Mouse (Mus musculus) gastrocnemius, postnatal 14 days (tissue): Measurements from ENCODE around the gene Sgcb. TPM values are rescaled to one million over a fixed set of nuclear protein-coding genes. Genes with fewer than 3 reads are reported as not detected.

Source experiments
- DNase-seq: peaks from one replicate; pipeline ENCODE4 v3.0.0; 2021; ENCODE audit warnings: mixed read lengths
- intact Hi-C: fragments of 180-260 bp; cut with DNase I; formaldehyde crosslinking; loops from one replicate; pipeline ENCODE4 v1.15.1; 2025; ENCODE audit warnings: low total_unique reads
- total RNA-seq, 2 experiments: library from RNA; stranded (reverse); gene quantifications; 2 replicates each; pipeline ENCODE4 v1.2.3; 2021

Gene Sgcb
- total RNA-seq, 2 experiments from 2014 or later: 93.5 to 99.0 TPM

- no peak for DNase-seq
- intact Hi-C loops: no loop called here
These were observed 6.5 kb downstream of the Sgcb start for GRCm38 (mm10) chr5:73641058-73641457.

- intact Hi-C loops: loop anchor here (2.0 kb wide), 1 partner anchor 99 kb away; no protein-coding TSS in a partner anchor
- DNase-seq: no peak
These were observed 10.1 kb downstream of the Sgcb start for GRCm38 (mm10) chr5:73637337-73638107.

- peak; percentile 66 for DNase-seq
- intact Hi-C loops: no loop called here
These were observed 14.4 kb downstream of the Sgcb start for GRCm38 (mm10) chr5:73633141-73633540.

DNA sequence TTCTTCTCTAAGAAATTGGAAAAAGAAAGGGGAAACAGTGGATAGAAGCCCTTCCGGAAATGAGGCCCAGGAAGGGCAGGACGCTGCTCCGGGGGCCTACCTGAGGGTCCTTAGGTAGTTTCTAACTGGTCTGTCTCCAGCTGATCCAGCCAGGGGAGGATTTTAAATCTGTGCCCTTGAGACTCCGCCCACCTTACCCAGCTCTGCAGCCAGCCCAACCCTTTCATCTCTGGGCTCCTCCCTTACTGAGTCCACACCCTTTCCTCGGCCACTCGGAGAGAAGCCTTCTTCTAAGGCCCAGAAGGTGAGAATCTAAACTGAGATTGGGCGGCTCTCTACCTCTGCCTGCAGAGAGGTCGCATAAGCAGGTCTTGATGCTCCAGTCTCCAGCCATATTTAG lies 15.3 kb downstream of the Sgcb start, which contains the start of gene Lrrc66:
Lrrc66 (minus strand) TSS at position 236 of the 400 bp plus-strand sequence.
- DNase-seq: no peak
- intact Hi-C loops: no loop called here

DNA sequence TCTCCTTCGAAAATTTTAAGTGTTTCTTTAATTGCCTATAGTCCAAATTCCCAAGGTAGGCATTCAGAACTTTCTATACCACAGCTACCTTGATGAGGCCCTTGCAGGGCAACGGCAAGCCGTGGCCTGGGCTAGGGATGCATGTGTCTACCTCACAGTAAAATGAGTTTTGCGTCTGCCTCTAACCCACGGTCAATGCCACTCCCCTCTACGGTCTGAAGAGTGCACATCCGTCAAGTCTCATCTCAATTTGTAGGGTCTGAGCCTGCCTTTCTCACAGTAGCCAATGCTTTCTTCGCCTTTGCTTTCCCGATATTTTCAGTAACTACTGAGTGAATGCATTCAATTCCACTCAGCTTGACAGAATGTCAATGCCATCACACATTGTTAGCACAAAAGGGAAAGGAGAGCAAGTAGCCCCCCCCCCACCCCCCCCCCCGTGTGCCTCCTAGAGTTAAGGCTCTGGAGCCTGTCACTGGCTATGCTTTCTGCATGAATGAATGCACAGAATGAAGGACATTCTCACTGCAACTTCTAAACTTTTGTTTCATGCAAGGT lies 16.5 kb downstream of the Sgcb start:
- no peak for DNase-seq
- intact Hi-C loops: no loop called here

- DNase-seq: no peak
These were observed 17.4 kb downstream of the Sgcb start for GRCm38 (mm10) chr5:73630141-73630540.

DNA sequence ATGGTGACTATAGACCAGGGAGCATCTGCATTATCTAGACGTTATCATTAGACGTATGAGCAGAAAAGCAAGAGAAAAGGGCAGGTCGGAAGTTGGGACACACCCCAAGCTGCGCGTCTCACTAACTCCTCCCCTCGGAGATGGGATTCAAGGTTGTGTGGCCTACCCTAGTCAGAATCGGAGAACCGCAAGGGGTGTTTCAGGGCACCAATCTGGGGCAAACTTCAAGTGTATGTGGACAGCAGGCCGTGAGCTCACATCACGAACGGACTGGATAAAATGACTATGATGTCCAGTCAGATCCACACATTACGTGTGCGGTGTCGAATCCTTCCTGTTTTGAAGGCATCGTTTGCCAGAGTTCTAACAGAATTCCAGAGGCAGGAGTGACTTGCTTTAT lies 19.6 kb downstream of the Sgcb start:
- no peak for DNase-seq

More at GRCm38 (mm10) chr5:73630141-73630540, 17.4 kb downstream of the Sgcb start:
- intact Hi-C loops: no loop called here

DNA sequence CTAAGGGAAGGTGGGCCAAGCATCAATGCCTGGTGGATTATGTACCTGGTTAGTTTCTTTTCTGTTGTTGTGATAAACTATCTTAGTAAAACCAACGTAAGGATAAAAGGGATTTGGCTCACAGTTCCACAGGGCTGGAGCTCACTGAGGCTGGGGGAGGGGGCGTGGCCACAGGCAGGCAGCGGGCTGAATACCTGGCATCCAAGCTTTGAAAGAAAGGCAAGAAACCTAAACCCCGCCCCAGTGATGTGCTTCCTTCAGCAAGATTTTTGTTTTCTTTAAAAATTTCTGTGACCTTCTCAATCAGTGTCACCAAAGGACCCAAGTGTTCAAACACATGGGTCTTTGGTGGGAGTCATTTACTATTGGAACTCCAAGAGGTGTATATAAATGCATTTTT lies 20.0 kb downstream of the Sgcb start:
- intact Hi-C loops: no loop called here
- no peak for DNase-seq

More for the DNA sequence above, 19.6 kb downstream of the Sgcb start:
- intact Hi-C loops: no loop called here

DNA sequence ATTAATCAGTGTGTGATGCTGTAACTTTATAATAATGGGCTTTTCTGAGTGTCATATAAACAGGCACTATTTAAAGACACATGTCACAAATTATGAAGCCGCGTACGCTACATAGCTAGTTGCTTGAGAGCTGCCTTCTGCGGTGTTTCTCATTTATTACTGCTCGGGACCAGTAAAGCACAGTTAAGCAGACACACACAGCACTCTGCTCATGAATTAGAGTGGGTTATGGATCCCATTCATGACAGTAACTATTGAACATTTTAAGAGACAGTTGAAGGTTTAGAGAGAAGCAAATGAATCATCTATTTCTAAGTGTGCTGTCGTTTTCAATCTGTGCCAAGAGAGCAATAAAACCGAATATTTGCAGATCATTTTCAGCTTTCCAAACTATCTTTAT lies 20.7 kb downstream of the Sgcb start:
- DNase-seq: no peak
- intact Hi-C loops: no loop called here

DNA sequence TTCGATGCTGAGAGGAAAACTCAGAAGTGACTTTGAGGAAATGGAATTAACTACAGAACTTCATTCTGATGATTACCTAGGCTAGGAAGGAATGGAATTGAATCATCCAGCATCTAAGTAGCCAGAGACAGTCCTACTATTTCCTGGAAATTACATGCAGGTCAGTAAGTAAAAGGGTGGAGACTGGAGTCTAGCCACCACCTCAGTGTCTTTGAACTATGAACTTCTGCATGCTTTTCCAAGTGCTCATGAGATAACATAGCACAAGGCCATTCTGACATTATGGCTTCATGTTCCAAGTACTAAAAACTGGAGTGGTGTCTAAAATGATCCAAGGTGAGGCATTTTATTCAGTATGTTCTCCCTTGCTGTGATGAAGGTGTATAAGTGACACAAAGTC lies 22.1 kb downstream of the Sgcb start:
- intact Hi-C loops: no loop called here
- DNase-seq: no peak

GRCm38 (mm10) chr5:73618969-73619368 lies 28.6 kb downstream of the Sgcb start:
- intact Hi-C loops: no loop called here
- no peak for DNase-seq

- intact Hi-C loops: no loop called here
- no peak for DNase-seq
These were observed 32.4 kb downstream of the Sgcb start for GRCm38 (mm10) chr5:73615211-73615610.

DNA sequence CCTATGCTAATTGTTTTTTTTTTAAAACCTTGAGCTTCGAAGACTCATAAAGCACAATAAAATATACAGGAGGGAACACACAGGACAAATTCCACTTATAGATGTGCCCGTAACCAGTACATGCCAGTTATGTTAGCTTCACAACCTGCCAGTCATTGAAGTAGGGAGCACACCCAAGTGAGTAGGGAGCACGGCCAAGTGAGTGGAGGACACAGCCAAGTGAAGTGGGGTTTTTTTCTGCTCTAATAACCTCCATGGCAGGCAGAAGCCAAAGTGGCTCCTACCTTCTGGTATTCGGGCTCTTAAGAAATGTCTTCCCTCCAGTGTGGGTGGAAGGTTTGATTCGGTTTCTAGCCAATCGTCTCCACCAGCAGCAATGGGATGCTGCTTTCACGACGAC lies 34.3 kb downstream of the Sgcb start:
- no peak for DNase-seq
- intact Hi-C loops: no loop called here

GRCm38 (mm10) chr5:73611071-73611470 lies 36.5 kb downstream of the Sgcb start:
- intact Hi-C loops: no loop called here
- no peak for DNase-seq

- intact Hi-C loops: no loop called here
- DNase-seq: no peak
These were observed 42.6 kb downstream of the Sgcb start for GRCm38 (mm10) chr5:73604964-73605363.

- intact Hi-C loops: no loop called here
- no peak for DNase-seq
These were observed 43.0 kb downstream of the Sgcb start for GRCm38 (mm10) chr5:73604542-73604941.

DNA sequence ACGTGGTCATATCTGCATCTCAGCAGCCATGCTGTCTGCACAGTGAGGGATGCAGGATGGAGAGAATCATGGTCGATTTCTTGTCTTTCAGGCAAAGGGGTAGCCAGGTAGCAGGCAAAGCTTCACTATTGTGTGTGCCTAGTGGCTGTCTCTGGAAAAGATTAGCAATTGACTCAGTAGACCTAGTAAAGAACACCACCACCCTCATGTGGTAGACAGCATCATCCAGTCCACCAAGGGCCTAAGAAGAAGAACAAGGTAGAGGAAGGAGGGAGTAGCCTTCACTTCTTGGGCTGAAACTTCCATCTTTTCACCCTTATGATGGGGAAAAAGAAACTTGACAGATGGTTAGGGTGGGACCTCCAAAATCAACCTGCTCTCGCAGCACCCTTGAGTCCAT lies 44.7 kb downstream of the Sgcb start:
- intact Hi-C loops: no loop called here

DNA sequence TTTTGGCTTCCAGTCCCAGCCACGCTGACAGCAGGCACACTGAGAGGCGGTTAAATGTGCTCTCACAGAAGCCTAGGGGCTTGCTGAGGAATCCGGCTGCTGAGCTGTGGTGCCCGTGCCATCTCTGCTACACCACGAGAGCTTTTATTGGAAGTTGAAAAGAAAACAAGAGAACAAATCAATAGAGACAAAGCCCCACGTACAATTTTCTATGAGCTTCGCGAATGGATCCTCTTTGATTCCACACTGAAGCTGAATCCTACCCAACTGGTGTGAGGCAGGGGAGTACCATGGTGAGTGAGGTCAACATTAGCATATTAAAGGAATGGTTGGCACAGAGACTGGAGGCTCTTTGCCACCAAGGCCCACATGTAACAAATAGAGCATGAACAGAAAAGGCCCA lies 46.2 kb downstream of the Sgcb start:
- no peak for DNase-seq
- intact Hi-C loops: no loop called here

More for the DNA sequence above, 44.7 kb downstream of the Sgcb start:
- DNase-seq: no peak

- DNase-seq: no peak
These were observed 47.6 kb downstream of the Sgcb start for GRCm38 (mm10) chr5:73599991-73600390.

DNA sequence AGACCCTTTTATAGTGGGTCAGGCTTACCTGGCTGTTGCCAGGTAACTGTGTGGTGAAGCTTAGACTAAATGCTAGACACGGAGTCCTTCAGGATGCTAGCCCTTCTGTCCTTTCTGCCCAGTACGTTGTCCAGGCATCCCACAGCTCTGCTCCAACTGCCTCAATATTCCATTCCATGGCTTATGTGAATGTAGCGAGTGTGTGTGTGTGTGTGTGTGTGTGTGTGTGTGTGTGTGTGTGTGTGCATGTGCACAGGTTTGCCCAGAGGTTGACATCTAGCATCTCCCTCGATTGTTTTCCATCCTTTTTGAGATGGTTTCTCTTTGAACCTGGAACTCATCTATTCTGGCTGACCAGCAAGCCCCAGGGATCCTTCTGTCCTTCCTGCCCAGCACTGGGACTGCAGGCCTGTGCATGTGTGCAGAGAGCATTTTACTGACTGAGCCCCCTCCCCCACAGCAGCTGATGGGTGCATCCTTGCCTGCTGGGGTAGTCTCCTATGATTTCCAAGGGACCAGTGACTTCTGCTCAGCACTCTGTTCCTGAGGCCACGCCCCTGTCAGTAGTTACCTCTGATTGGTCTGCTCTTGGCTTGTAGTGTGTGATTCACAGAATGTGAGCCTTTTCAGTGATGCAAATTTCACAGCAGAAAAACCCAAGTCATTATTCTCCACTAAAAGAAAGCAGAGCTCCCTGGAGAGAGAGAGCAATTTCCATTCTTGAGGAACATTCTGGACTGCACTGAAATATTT lies 48.5 kb downstream of the Sgcb start:
- no peak for DNase-seq
- intact Hi-C loops: no loop called here

More at GRCm38 (mm10) chr5:73599991-73600390, 47.6 kb downstream of the Sgcb start:
- intact Hi-C loops: no loop called here
